Mouse (Mus musculus) Patski (cell line): ENCODE results near the gene Camp. TPM values are rescaled to one million over a fixed set of nuclear protein-coding genes. Genes with fewer than 3 reads are reported as not detected.

Experiments used
- ATAC-seq: fragments of 100-300 bp; one replicate; pipeline ENCODE4 v1.8.0; 2021
- CTCF ChIA-PET: fragments of 350-600 bp; sonication (Branson Sonifier 250); formaldehyde crosslinking; loops from one replicate; lab custom pipeline; 2022; ENCODE audit warnings: inconsistent platforms; lab: Charles Lee
- POLR2A ChIA-PET: fragments of 350-600 bp; sonication (Branson Sonifier 250); formaldehyde crosslinking; loops from one replicate; lab custom pipeline; 2022; ENCODE audit warnings: antibody characterized with exemption, inconsistent platforms; lab: Charles Lee
- DNase-seq: peaks from one replicate; pipeline ENCODE4 v3.0.0-alpha.2; 2011; ENCODE audit warnings: low read depth, low spot score
- H3K27me3 ChIP-seq: fragments of 371-371 bp; one replicate; pipeline ENCODE4 v1.5.1; 2021
- CTCF ChIP-seq: fragments of 100-300 bp; IDR thresholded peaks from one replicate; pipeline ENCODE4 v1.5.1; 2021
- in situ Hi-C: fragments of 300-500 bp; cut with MboI; formaldehyde crosslinking; loops from 3 replicates; pipeline ENCODE4 v1.11.1; 2018; ENCODE audit warnings: low pct_unique_long_range_greater_than_20kb, mixed read lengths
- polyA plus RNA-seq: library from polyadenylated mRNA; unstranded; gene quantifications from one replicate; pipeline ENCODE4 v1.2.3, GENCODE M21; 2021

The Camp gene
- polyA plus RNA-seq, 1 experiment from 2014 or later, result not detected

- TF ChIP-seq CTCF, result no peak
- no peak for ATAC-seq
- CTCF ChIA-PET, result no interaction called here
- in situ Hi-C loops, result no loop called here
- DNase-seq, result no peak
- POLR2A ChIA-PET, result no interaction called here
- no peaks in the 10 kb centered on the region for H3K27me3 ChIP-seq
These were observed 6.5 kb upstream of the Camp start for GRCm38 (mm10) chr9:109855947-109856346.

GRCm38 (mm10) chr9:109854341-109854740 is 4.9 kb upstream of the Camp start:
- ChIA-PET POLR2A (no interaction called here), CTCF (no interaction called here)
- DNase-seq, result no peak
- in situ Hi-C loops, result no loop called here
- ATAC-seq, result no peak
- no peak for TF ChIP-seq CTCF
- no peaks in the 10 kb centered on the region for H3K27me3 ChIP-seq

GRCm38 (mm10) chr9:109850099-109850498 is 682 bp upstream of the Camp start:
- TF ChIP-seq CTCF, result no peak
- POLR2A ChIA-PET, result interaction anchor here (1.5 kb wide), 1 partner anchor 8 kb away, joined by 3 read pairs; no protein-coding TSS in a partner anchor
- DNase-seq (no peak), ATAC-seq (no peak)
- CTCF ChIA-PET, result interaction anchor here (1.2 kb wide), 1 partner anchor 12 kb away, joined by 3 read pairs; no protein-coding TSS in a partner anchor
- in situ Hi-C loops, result no loop called here
- H3K27me3 ChIP-seq, result no peaks in the 10 kb centered on the region

- TF ChIP-seq CTCF, result no peak
- POLR2A ChIA-PET, result interaction anchor here (1.7 kb wide), 1 partner anchor 12 kb away, joined by 7 read pairs; no protein-coding TSS in a partner anchor
- peak; percentile 25 for ATAC-seq
These were observed 16.4 kb downstream of the Camp start for GRCm38 (mm10) chr9:109833088-109833412.

GRCm38 (mm10) chr9:109832391-109833087 is 16.9 kb downstream of the Camp start, which contains the start of gene Nme6:
Nme6 (plus strand) TSS chr9:109832749.
- peak; percentile 92 for ATAC-seq
- TF ChIP-seq CTCF, result peak; percentile 91

More at GRCm38 (mm10) chr9:109833088-109833412, 16.4 kb downstream of the Camp start:
- no peak for DNase-seq
- CTCF ChIA-PET, result interaction anchor here (1.2 kb wide), 1 partner anchor 34 kb away, joined by 3 read pairs; no protein-coding TSS in a partner anchor
- no peaks in the 10 kb centered on the region for H3K27me3 ChIP-seq
- in situ Hi-C loops, result no loop called here

GRCm38 (mm10) chr9:109826181-109826580 is 23.2 kb downstream of the Camp start:
- no peak for DNase-seq
- peaks cover 4% of the 10 kb centered on the region for H3K27me3 ChIP-seq
- POLR2A ChIA-PET, result no interaction called here
- ATAC-seq, result no peak
- no peak for TF ChIP-seq CTCF
- in situ Hi-C loops, result no loop called here
- CTCF ChIA-PET, result no interaction called here

More at GRCm38 (mm10) chr9:109832391-109833087, 16.9 kb downstream of the Camp start, which contains the start of gene Nme6:
- DNase-seq, result peak; percentile 42
- H3K27me3 ChIP-seq, result no peaks in the 10 kb centered on the region
- ChIA-PET CTCF (interaction anchor here (0.6 to 1.4 kb wide), 6 partner anchors 10 to 147 kb away, joined by 3 to 5 read pairs (median 4); no protein-coding TSS in a partner anchor), POLR2A (interaction anchor here (1.7 kb wide), 1 partner anchor 13 kb away, joined by 7 read pairs; no protein-coding TSS in a partner anchor)
- in situ Hi-C loops, result no loop called here

- TF ChIP-seq CTCF, result no peak
- ChIA-PET CTCF (no interaction called here), POLR2A (no interaction called here)
- no peak for ATAC-seq
- no peak for DNase-seq
- in situ Hi-C loops, result no loop called here
- H3K27me3 ChIP-seq, result peaks cover 4% of the 10 kb centered on the region
These were observed 23.7 kb downstream of the Camp start for GRCm38 (mm10) chr9:109825739-109826138.

GRCm38 (mm10) chr9:109816341-109816740 is 33.1 kb downstream of the Camp start:
- no peak for ATAC-seq
- H3K27me3 ChIP-seq, result no peaks in the 10 kb centered on the region
- no peak for DNase-seq
- no peak for TF ChIP-seq CTCF
- CTCF ChIA-PET, result interaction anchor here (1.2 kb wide), 1 partner anchor 16 kb away, joined by 3 read pairs; no protein-coding TSS in a partner anchor
- POLR2A ChIA-PET, result no interaction called here
- in situ Hi-C loops, result no loop called here

GRCm38 (mm10) chr9:109813424-109813823 is 36.0 kb downstream of the Camp start:
- POLR2A ChIA-PET, result no interaction called here
- TF ChIP-seq CTCF, result no peak
- no peak for ATAC-seq
- CTCF ChIA-PET, result no interaction called here
- in situ Hi-C loops, result no loop called here
- DNase-seq, result no peak
- H3K27me3 ChIP-seq, result no peaks in the 10 kb centered on the region

GRCm38 (mm10) chr9:109811980-109812379 is 37.4 kb downstream of the Camp start, which contains the start of gene Spink8:
Spink8 (plus strand) TSS chr9:109812280.
- ATAC-seq, result no peak
- in situ Hi-C loops, result no loop called here
- DNase-seq, result no peak
- no peaks in the 10 kb centered on the region for H3K27me3 ChIP-seq
- CTCF ChIA-PET, result interaction anchor here (1.6 kb wide), 1 partner anchor 30 kb away, joined by 3 read pairs; no protein-coding TSS in a partner anchor
- POLR2A ChIA-PET, result no interaction called here
- TF ChIP-seq CTCF, result no peak

GRCm38 (mm10) chr9:109807898-109808297 is 41.5 kb downstream of the Camp start:
- DNase-seq (no peak), ATAC-seq (no peak)
- ChIA-PET POLR2A (no interaction called here), CTCF (interaction anchor here (1.8 kb wide), 1 partner anchor 15 kb away, joined by 4 read pairs; no protein-coding TSS in a partner anchor)
- no peak for TF ChIP-seq CTCF
- no peaks in the 10 kb centered on the region for H3K27me3 ChIP-seq
- in situ Hi-C loops, result no loop called here
